Mouse (Mus musculus) liver, adult 2 months (tissue): Measurements from ENCODE around the gene Gpd1l.

Source experiments
- CTCF ChIP-seq: fragments of 200-500 bp; IDR thresholded peaks from 2 replicates; pipeline ENCODE4 v1.5.1; 2011; ENCODE audit warnings: low read depth, low read length, control low read depth
- POLR2A ChIP-seq: fragments of 200-500 bp; IDR thresholded peaks from 2 replicates; pipeline ENCODE4 v1.6.1; 2011; ENCODE audit warnings: low read length, control low read depth; ENCODE audit not compliant: insufficient read depth; ENCODE audit errors: extremely low read depth

- no peak for TF ChIP-seq POLR2A
- TF ChIP-seq CTCF: no peak
Observed at GRCm38 (mm10) chr9:114907509-114907908, 26.3 kb downstream of the Gpd1l start.
